Mouse (Mus musculus): ENCODE data around the gene Grm4.
A peak's percentile ranks its signal among the peaks of the same experiment; 100 is the strongest.

The Grm4 gene

GRCm38 (mm10) chr17:27511125-27511735 lies 10.0 kb downstream of the Grm4 start:
- no peak for DNase-seq

GRCm38 (mm10) chr17:27510258-27511124 lies 10.7 kb downstream of the Grm4 start:
- no peak for DNase-seq

GRCm38 (mm10) chr17:27509056-27509455 lies 12.1 kb downstream of the Grm4 start:
- no peak for DNase-seq

GRCm38 (mm10) chr17:27508513-27508912 lies 12.7 kb downstream of the Grm4 start:
- no peak for DNase-seq

GRCm38 (mm10) chr17:27508002-27508401 lies 13.2 kb downstream of the Grm4 start:
- DNase-seq, result no peak

- no peak for DNase-seq
Measured at GRCm38 (mm10) chr17:27507591-27507945, 13.6 kb downstream of the Grm4 start.

GRCm38 (mm10) chr17:27506871-27507590 lies 14.2 kb downstream of the Grm4 start:
- DNase-seq, result no peak

- DNase-seq, result no peak
Measured at GRCm38 (mm10) chr17:27506362-27506761, 14.8 kb downstream of the Grm4 start.

- DNase-seq, result peak; percentile 88
Measured at GRCm38 (mm10) chr17:27505221-27505881, 15.9 kb downstream of the Grm4 start.

- no peak for DNase-seq
Measured at GRCm38 (mm10) chr17:27503869-27504268, 17.3 kb downstream of the Grm4 start.

- DNase-seq, result no peak
Measured at GRCm38 (mm10) chr17:27502736-27503445, 18.3 kb downstream of the Grm4 start.

- peak; percentile 29 for DNase-seq
Measured at GRCm38 (mm10) chr17:27502288-27502687, 18.9 kb downstream of the Grm4 start.

GRCm38 (mm10) chr17:27501331-27502251 lies 19.6 kb downstream of the Grm4 start:
- DNase-seq, result peak; percentile 79

- no peak for DNase-seq
Measured at GRCm38 (mm10) chr17:27500811-27501210, 20.4 kb downstream of the Grm4 start.

GRCm38 (mm10) chr17:27499080-27499479 lies 22.1 kb downstream of the Grm4 start:
- DNase-seq, result no peak

GRCm38 (mm10) chr17:27497798-27498197 lies 23.4 kb downstream of the Grm4 start:
- no peak for DNase-seq

GRCm38 (mm10) chr17:27495008-27495540 lies 26.1 kb downstream of the Grm4 start:
- no peak for DNase-seq

GRCm38 (mm10) chr17:27493969-27494368 lies 27.2 kb downstream of the Grm4 start:
- no peak for DNase-seq

- no peak for DNase-seq
Measured at GRCm38 (mm10) chr17:27493389-27493788, 27.8 kb downstream of the Grm4 start.

GRCm38 (mm10) chr17:27488173-27488823 lies 32.9 kb downstream of the Grm4 start:
- no peak for DNase-seq

- DNase-seq, result no peak
Measured at GRCm38 (mm10) chr17:27485940-27486339, 35.3 kb downstream of the Grm4 start.
